Mouse (Mus musculus): ENCODE measurements at regions not wholly inside any gene's neighbourhood (a gene's known extent, or its start where the extent isn't known, plus 50 kb on each side); places are given as distances from the start of the nearest gene placed in this dataset.

DNA sequence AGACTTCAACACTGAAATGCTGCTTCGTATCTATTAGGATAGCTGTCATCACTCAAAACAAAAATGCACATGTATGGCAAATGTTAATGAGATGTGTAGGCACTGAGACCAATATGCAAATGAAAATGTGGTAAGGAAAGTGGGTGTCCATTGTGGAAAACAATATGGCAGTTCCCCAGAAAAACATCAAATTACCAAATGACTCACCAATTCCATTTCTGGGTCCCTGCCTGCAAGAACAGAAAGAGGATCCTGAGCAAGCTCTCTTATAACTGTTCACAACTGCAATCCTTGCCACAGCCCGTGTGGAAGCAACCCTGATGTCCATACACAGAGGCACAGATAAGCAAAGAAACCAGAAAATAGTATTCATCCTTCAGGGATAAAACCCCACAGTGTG is 442.0 kb downstream of the Defb40 start:
- DNase-seq (ENCODE audit: low spot score), result no peak
- no peaks in the 10 kb centered on the region for H3K9me3 ChIP-seq
- H3K27me3 ChIP-seq (ENCODE audit: insufficient read depth, poor library complexity, severe bottlenecking), result no peaks in the 10 kb centered on the region
- no peaks in the 10 kb centered on the region for H3K36me3 ChIP-seq
- no peaks in the 10 kb centered on the region for H3K4me1 ChIP-seq
- WGBS, result 75% methylated on average over 2 of the region's 2 CpGs
- H3K4me3 ChIP-seq, result no peak overlapping the region
- H3K27ac ChIP-seq, result no peak overlapping the region

DNA sequence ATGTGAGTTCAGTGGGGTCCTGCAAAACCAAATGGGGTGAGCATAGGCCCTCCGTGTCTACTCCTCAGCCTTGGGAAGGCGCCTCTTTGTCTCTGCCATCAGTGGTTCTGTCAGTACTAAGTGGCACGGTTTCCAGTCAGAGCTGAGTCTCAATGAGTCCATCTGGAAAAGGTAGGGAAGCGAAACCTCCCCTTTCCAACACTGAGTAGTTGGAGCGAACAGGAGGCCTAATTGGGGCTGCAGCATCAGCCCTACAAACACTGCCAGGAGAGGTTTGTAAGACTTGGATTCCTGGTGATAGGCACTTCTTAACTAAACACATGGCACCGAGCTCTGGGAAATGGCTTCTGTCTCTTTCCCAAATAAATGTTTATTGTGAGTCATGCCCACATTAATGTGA is 449.9 kb downstream of the Defb40 start:
- no peaks in the 10 kb centered on the region for H3K9me3 ChIP-seq
- no peaks in the 10 kb centered on the region for H3K36me3 ChIP-seq
- H3K27ac ChIP-seq, result no peak overlapping the region
- no peaks in the 10 kb centered on the region for H3K27me3 ChIP-seq (ENCODE audit: insufficient read depth, poor library complexity, severe bottlenecking)
- no peak for DNase-seq (ENCODE audit: low spot score)
- H3K4me3 ChIP-seq, result no peak overlapping the region
- no peaks in the 10 kb centered on the region for H3K4me1 ChIP-seq
- 78% methylated on average over 6 of the region's 6 CpGs for WGBS

DNA sequence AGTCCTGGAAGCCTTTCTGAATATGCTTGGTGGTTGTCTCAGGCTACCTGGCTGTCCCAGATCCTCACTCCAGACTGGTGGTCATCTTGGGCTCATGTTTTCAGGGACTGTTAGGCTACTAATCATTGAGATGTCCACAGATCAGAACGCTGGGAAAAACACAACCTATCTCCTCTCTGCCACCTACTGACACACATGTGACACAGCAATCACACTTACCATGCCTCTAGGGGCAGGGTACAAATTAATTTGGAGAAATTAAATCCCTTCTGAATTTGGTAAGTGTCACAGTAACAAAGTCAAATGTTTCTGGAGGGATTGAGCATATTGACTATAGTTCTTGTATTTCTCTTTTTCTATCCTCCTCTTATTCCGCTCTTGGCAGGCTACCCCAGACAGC is 465.6 kb downstream of the Defb40 start:
- Histone ChIP-seq H3K4me3 (no peak overlapping the region), H3K4me1 (no peaks in the 10 kb centered on the region), H3K27ac (no peak overlapping the region), H3K36me3 (no peaks in the 10 kb centered on the region), H3K27me3 (ENCODE audit: insufficient read depth, poor library complexity, severe bottlenecking) (no peaks in the 10 kb centered on the region), H3K9me3 (no peaks in the 10 kb centered on the region)
- no peak for DNase-seq (ENCODE audit: low spot score)
- WGBS, result 62% methylated on average over 2 of the region's 2 CpGs

DNA sequence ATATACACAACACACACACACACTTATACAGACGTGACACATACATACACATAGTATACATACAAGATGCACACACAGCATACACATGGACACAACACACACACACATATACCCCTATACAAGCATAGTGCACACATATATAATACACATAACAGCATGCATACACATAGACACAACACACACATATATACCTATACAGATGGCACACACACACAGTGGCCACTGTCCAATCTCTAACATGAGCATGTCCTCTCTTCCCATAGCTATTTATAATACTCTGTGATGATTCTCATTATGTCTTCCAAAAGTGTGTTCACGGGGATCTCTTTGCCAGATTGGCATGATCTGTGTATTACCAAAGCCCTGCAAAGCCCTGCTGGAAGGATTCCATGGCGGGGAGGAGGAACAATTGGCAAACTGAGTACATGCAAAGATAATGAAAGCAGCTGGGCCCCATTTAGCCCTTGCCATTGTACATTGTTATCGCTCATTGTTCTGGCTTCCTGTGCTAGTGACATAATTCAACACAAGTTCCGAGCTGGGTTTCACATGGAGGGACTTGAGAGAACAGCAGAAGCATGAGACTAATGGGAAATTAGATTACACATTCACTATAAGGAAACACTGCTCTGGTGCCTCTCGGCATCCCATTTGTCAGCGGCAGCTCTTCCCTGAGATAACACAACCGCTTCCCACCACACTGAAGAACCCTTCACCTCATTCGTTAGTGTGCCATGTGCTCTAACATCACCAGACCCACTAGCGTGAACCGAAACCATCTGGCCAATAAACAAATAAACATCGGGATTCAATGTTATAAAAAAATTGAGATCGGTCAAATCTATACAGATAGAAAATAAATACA is 471.7 kb downstream of the Defb40 start:
- no peaks in the 10 kb centered on the region for H3K9me3 ChIP-seq
- no peak overlapping the region for H3K4me3 ChIP-seq
- H3K36me3 ChIP-seq, result no peaks in the 10 kb centered on the region
- H3K27me3 ChIP-seq (ENCODE audit: insufficient read depth, poor library complexity, severe bottlenecking), result no peaks in the 10 kb centered on the region
- 72% methylated on average over 13 of the region's 13 CpGs for WGBS
- no peak for DNase-seq (ENCODE audit: low spot score)
- no peaks in the 10 kb centered on the region for H3K4me1 ChIP-seq
- H3K27ac ChIP-seq, result no peak overlapping the region

DNA sequence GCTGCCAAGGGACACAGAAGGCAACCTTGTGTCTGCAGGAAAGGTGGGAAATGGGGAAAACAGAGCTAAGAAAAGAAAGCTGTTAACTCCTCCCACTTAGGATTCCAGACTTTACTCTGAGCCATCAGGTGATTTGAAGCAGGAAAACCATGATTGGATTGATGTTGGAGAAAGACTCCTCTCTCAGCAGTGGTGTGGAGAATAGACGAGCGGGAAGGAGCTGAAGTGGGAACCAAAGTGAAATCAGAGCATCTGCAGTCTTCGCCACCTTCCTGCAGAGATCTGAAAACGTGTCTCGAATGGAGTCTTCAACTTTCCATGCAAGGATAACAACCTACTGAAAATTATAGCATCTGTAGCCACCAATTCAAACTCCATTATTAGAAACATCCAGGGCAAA is 487.4 kb downstream of the Defb40 start:
- Histone ChIP-seq H3K9me3 (no peaks in the 10 kb centered on the region), H3K27ac (no peak overlapping the region)

DNA sequence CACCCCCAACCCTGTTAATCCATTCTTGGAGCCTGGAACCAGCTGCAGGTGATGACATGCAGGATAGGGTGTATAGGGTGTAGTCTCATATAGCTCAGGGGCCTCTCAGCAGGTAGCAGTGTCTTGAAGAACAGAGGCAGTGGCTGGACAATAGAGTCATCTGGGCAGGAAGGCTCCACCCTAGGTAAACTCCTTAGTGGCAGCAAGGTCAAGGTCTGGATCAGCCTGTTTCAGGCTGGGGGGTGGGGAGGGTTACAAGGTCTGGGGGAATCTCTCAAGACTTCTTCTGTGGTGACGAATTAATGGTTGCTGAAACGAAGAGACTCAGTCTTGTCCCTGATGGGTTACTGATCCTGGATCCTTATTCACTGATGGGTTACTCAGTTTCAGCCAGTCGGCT is 498.0 kb downstream of the Defb40 start:
- 81% methylated on average over 3 of the region's 3 CpGs for WGBS
- H3K27ac ChIP-seq, result no peak overlapping the region
- no peak overlapping the region for H3K4me3 ChIP-seq
- DNase-seq (ENCODE audit: low spot score), result no peak
- H3K4me1 ChIP-seq, result no peaks in the 10 kb centered on the region
- no peaks in the 10 kb centered on the region for H3K27me3 ChIP-seq (ENCODE audit: insufficient read depth, poor library complexity, severe bottlenecking)
- no peaks in the 10 kb centered on the region for H3K36me3 ChIP-seq
- no peaks in the 10 kb centered on the region for H3K9me3 ChIP-seq

More for the DNA sequence above, 487.4 kb downstream of the Defb40 start:
- 72% methylated on average over 5 of the region's 5 CpGs for WGBS
- H3K4me1 ChIP-seq, result no peaks in the 10 kb centered on the region
- H3K27me3 ChIP-seq (ENCODE audit: insufficient read depth, poor library complexity, severe bottlenecking), result no peaks in the 10 kb centered on the region
- no peak for DNase-seq (ENCODE audit: low spot score)
- H3K36me3 ChIP-seq, result no peaks in the 10 kb centered on the region
- H3K4me3 ChIP-seq, result no peak overlapping the region

DNA sequence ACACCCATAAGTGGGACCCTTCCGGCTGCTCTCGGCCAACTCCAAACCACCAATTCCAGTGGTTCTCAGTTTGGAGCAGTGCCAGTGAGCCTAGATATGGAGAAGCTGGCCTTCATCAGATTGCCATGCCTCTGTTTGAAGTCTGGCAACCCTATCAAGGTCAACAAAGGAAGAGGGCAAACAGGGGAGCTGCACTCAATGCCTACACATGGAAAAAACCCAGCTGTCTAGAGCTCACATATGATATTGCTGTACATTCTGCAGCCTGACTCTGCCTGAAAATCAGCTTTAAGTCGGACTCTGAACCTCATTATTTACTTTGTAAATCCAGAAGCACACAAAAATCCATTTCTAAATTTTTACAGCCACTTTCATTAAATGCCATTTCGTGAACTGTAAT is 499.9 kb downstream of the Defb40 start:
- no peak for DNase-seq (ENCODE audit: low spot score)
- Histone ChIP-seq H3K4me3 (no peak overlapping the region), H3K4me1 (no peaks in the 10 kb centered on the region), H3K27me3 (ENCODE audit: insufficient read depth, poor library complexity, severe bottlenecking) (no peaks in the 10 kb centered on the region), H3K9me3 (no peaks in the 10 kb centered on the region), H3K36me3 (no peaks in the 10 kb centered on the region), H3K27ac (no peak overlapping the region)
- 78% methylated on average over 4 of the region's 4 CpGs for WGBS

DNA sequence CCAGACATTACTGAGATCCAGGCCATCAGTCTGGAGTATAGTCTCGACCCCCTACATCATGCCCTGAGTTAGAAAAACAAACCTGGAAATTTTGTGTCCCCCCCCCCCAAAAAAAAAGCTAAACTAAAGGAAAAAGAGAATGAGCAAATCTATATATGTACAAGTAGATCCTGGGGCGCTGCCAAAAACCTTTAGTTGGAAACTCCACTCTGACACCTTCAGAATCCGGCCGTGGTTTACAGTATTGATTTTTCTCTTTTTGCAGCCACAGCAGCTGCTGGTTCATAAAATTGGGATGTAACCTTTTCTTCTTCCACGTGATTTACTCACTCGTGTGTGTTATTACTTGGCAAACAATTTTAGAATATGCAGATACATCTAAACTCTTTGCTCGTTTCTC is 510.5 kb downstream of the Defb40 start:
- H3K27ac ChIP-seq, result no peak overlapping the region
- DNase-seq (ENCODE audit: low spot score), result no peak

DNA sequence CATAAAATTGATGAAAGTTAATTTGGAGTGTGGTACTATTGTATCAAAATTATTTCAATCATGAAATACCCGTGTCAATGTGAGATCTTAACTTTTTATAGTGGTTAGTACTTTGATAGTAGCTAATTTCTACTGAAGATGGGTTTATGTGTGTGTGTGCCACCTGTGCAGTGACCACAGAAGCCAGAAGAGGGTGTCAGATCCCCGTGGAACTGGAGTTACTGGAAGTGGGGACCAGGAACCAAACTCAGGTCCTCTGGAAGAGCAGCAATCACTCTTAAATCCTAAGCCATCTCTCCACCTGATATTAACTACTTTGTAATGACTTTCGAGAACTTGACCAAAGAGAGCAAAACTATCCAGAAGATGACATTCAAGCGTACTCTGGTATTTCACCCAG is 517.4 kb downstream of the Defb40 start:
- Histone ChIP-seq H3K4me1 (no peaks in the 10 kb centered on the region), H3K36me3 (no peaks in the 10 kb centered on the region), H3K27ac (no peak overlapping the region), H3K9me3 (no peaks in the 10 kb centered on the region), H3K27me3 (ENCODE audit: insufficient read depth, poor library complexity, severe bottlenecking) (no peaks in the 10 kb centered on the region), H3K4me3 (no peak overlapping the region)
- DNase-seq (ENCODE audit: low spot score), result no peak
- 71% methylated on average over 4 of the region's 4 CpGs for WGBS

More for the DNA sequence above, 510.5 kb downstream of the Defb40 start:
- no peaks in the 10 kb centered on the region for H3K36me3 ChIP-seq
- H3K4me1 ChIP-seq, result no peaks in the 10 kb centered on the region
- no peaks in the 10 kb centered on the region for H3K27me3 ChIP-seq (ENCODE audit: insufficient read depth, poor library complexity, severe bottlenecking)
- no peaks in the 10 kb centered on the region for H3K9me3 ChIP-seq
- WGBS, result 82% methylated on average over 7 of the region's 7 CpGs
- no peak overlapping the region for H3K4me3 ChIP-seq

DNA sequence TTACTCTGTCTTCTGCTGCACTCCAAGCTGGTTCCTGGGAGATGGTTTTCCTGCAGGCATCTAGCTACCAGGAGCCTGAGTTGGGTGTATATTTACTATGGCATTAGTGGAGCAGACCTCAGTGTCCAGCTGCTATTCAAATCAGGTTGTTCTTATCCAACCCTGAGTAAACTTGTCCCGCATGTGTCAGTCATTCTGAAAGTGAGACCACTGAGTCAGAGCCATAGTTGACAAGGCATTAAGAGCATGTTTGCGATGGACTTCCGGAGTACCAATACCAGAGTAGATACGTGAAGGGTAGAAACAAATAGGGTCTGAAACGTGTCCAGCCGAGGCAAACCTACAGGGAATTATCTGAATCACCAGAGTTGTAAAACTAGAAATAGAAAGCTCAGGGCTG is 520.6 kb downstream of the Defb40 start:
- H3K4me1 ChIP-seq, result no peaks in the 10 kb centered on the region
- WGBS, result 88% methylated on average over 6 of the region's 6 CpGs

DNA sequence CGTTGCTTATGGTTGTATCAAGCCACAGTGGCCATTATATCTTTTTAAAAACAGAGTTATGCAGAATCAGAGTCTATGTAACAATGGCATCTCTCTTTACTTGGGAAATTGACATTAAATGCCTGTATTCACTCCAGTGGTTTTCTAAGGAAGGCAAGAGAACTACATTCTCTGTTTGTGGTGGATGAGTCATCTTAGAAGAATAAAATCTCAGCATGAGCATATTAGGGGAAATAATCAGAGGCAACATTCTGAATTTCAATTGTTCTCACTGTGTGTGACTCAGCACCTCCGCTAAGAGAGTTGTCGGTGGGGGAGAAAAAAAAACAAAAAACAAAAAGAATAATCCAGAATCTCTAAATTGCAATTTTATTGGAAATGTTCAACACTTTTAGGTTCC is 529.0 kb downstream of the Defb40 start:
- WGBS, result 83% methylated on average over 3 of the region's 3 CpGs
- DNase-seq (ENCODE audit: low spot score), result no peak
- H3K4me3 ChIP-seq, result no peak overlapping the region
- H3K4me1 ChIP-seq, result no peaks in the 10 kb centered on the region
- H3K27me3 ChIP-seq (ENCODE audit: insufficient read depth, poor library complexity, severe bottlenecking), result no peaks in the 10 kb centered on the region
- H3K36me3 ChIP-seq, result no peaks in the 10 kb centered on the region
- H3K27ac ChIP-seq, result no peak overlapping the region
- no peaks in the 10 kb centered on the region for H3K9me3 ChIP-seq

More for the DNA sequence above, 520.6 kb downstream of the Defb40 start:
- H3K4me3 ChIP-seq, result no peak overlapping the region
- H3K27me3 ChIP-seq (ENCODE audit: insufficient read depth, poor library complexity, severe bottlenecking), result no peaks in the 10 kb centered on the region
- no peaks in the 10 kb centered on the region for H3K9me3 ChIP-seq
- no peaks in the 10 kb centered on the region for H3K36me3 ChIP-seq
- no peak for DNase-seq (ENCODE audit: low spot score)
- H3K27ac ChIP-seq, result no peak overlapping the region

DNA sequence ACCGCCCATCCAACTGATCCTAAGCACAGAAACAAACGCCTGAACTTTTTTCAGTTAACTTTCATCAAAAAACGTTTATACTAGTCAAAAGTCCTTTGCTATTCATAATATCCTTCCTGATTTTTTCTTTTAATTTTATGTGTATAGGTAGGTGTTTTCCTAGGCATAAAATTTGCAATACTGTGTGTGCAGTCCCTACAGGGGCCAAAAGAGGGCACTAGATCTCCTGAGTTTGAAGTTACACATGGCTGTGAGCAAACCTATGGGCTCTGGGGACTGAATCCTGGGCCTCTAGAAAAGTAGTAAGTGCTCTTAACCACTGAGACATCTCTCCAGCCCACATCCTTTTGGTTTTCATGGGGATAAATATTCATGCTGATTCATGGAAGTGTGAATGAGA is 535.8 kb downstream of the Defb40 start:
- no peak overlapping the region for H3K27ac ChIP-seq
- DNase-seq (ENCODE audit: low spot score), result no peak
- H3K36me3 ChIP-seq, result no peaks in the 10 kb centered on the region
- no peak overlapping the region for H3K4me3 ChIP-seq
- WGBS, result 66% methylated on average over 3 of the region's 3 CpGs
- H3K27me3 ChIP-seq (ENCODE audit: insufficient read depth, poor library complexity, severe bottlenecking), result no peaks in the 10 kb centered on the region
- no peaks in the 10 kb centered on the region for H3K4me1 ChIP-seq
- no peaks in the 10 kb centered on the region for H3K9me3 ChIP-seq

DNA sequence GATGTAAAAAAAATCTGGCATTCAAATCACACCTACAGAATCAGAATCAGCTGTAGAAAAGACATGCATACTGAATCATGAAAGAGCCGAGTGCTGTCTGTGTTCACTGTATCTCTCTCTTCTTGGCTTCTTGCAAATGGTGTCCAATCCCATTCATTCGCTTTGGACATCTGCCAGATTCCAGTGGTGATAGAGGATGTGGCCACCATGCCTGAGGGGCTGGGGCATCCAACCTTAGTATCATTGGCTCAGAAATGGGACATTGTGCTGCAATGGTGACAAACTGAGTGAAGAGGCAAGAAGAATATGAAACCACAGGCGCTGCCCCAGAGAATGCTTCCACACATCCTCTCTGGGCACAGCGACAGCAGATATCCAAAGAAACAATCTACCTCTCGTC is 555.2 kb downstream of the Defb40 start:
- WGBS, result 76% methylated on average over 5 of the region's 5 CpGs
- H3K9me3 ChIP-seq, result no peaks in the 10 kb centered on the region
- no peaks in the 10 kb centered on the region for H3K4me1 ChIP-seq
- no peak overlapping the region for H3K27ac ChIP-seq
- no peaks in the 10 kb centered on the region for H3K27me3 ChIP-seq (ENCODE audit: insufficient read depth, poor library complexity, severe bottlenecking)
- DNase-seq (ENCODE audit: low spot score), result no peak
- H3K4me3 ChIP-seq, result no peak overlapping the region
- H3K36me3 ChIP-seq, result no peaks in the 10 kb centered on the region

DNA sequence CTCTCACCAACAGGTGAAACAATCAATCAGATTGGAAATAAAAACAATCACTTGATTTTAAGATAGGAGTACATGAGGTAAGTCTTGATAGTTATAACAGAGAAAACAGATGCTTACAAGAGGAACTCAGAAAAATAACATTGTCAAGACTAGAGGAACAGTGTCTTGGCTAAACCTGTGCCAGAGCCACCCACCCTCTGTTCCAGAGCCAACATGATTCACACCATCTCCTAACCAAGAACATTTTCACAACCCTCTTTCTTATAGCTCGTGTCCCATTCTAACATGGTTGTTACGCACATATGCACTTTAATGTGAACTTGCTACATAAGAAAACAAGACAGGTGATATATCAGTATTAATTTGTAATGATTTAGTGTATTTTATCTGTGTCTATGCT is 565.6 kb downstream of the Defb40 start:
- no peaks in the 10 kb centered on the region for H3K4me1 ChIP-seq
- DNase-seq (ENCODE audit: low spot score), result no peak
- H3K36me3 ChIP-seq, result no peaks in the 10 kb centered on the region
- H3K27me3 ChIP-seq (ENCODE audit: insufficient read depth, poor library complexity, severe bottlenecking), result no peaks in the 10 kb centered on the region
- no peak overlapping the region for H3K27ac ChIP-seq
- WGBS, result 84% methylated on average over 2 of the region's 2 CpGs
- no peaks in the 10 kb centered on the region for H3K9me3 ChIP-seq
- no peak overlapping the region for H3K4me3 ChIP-seq

All from heart, embryonic 10.5 days (tissue).